Mouse (Mus musculus) liver (tissue): ENCODE measurements at regions not wholly inside any gene's neighbourhood (a gene's known extent, or its start where the extent isn't known, plus 50 kb on each side); places are given as distances from the start of the nearest gene placed in this dataset.
A peak's percentile ranks its signal among the peaks of the same experiment; 100 is the strongest.
"Not testable (repeated sequence)": the region's sequence is repeated elsewhere in the genome, so short reads cannot be mapped to it uniquely, and the experiment has no call there.

Experiments
- DNase-seq: peaks from one replicate; pipeline ENCODE4 v3.0.0-alpha.2; 2020; ENCODE audit warnings: mixed read lengths

DNA sequence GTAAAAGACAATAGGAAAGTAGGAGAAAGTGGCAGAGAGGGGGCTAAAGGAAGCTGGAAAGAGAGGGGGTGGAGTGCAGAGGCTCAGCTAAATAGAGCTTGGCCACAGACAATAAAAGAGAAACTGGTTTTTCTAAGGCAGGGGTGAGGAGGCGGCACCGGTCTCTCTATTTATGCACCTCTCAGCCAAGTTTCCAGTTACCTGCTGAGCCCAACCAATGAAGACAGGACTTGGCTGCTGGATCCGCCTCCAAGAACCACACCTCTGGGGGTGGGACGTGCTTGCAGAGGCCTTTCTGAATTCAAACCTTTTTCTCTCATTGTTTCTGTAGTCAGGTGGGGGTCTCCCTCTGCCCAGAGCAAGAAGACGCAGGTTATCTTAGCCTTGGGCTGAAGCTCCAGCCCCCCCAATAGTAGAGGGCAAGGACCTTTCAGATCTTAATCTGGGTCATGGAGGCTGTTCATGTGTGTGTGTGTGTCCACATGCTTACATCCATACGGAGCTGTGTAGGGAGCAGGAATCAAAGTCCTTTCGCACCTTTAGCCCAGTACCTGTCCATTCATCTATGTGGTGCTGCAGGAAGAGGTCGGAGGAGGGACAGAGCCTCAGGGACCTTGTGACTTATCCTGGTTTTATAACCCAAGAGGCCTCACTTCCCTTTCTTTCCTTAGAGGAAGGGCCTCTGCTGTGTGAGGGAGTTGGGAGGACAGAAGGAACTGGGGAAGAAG is 140.1 kb upstream of the Camk1g start:
- DNase-seq = no peak

DNA sequence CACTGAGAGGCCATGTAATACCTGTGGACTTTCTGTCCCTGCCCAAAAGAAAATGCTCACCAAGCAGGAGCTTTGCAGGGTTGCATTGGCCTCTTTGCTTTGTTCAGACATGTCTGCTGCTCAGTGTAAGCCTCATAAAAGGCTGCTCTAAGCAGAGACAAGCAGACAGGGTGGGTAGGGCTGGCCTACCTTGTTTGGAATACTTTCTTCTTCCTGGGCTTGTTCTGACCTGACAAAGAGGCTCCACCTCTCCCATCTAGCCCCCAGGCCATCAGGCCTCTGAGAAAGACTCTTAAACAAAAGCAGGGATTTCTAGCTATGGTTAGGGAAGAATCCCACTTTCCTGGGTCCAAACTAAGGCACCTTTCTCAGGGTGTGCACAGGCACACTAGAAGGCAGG is 138.2 kb upstream of the Camk1g start:
- no peak for DNase-seq

DNA sequence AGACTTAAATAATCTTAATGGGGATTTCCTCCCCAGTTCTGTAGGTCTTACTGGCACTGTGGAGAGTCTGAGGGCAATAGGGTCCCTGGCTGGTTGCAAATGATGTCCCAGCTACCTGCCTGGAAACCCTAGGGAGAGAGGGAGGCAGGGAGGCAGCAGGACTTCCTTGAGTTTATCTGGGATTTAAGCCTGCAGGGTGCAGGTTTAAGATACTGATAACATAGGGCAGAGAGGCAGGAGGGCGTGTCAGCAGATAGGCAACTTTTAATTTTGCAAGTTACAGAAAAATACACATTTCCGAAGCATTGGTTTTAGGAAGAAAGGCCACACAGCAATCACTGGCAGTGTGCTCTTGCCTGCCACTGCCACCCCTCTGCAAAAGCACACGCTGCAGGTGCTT is 136.9 kb upstream of the Camk1g start:
- no peak for DNase-seq

DNA sequence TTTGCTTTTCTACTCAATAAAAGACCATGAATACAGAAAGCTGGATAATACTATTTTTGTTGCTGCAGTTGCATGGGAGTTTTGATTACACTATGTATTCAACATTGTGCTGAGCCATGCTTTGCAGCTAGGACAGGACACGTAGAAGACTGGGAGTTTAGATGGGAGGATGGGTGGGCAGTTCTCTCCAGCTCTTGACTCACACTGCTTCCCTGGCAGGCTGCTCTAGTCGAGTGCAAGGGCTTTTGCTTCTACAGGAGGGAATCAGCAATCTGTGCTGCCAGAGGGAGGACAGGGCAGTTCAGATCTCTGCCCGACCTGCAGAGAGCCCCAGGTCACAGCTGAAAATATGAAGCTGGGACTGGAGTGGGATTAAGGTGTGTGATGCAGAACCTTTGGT is 135.3 kb upstream of the Camk1g start:
- no peak for DNase-seq

DNA sequence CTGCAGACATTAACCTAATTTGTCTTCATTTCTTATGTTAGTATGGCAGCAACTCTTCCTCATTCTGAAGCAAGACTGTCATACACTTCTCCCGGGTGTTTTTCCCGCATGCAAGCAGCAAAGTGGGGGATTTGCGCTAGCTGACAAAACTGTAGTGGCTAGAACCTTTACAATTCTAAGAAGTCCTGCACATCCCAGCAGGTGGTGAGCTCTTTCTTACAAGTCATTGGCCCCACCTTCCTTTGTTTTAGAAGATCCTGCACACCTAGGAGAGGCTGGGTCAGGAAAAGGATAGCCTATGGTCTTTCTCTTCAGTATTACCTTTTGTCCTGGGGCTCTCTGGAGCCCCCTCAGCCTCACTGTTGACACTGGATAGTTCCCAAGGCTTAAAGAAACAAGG is 134.5 kb upstream of the Camk1g start:
- DNase-seq = no peak

DNA sequence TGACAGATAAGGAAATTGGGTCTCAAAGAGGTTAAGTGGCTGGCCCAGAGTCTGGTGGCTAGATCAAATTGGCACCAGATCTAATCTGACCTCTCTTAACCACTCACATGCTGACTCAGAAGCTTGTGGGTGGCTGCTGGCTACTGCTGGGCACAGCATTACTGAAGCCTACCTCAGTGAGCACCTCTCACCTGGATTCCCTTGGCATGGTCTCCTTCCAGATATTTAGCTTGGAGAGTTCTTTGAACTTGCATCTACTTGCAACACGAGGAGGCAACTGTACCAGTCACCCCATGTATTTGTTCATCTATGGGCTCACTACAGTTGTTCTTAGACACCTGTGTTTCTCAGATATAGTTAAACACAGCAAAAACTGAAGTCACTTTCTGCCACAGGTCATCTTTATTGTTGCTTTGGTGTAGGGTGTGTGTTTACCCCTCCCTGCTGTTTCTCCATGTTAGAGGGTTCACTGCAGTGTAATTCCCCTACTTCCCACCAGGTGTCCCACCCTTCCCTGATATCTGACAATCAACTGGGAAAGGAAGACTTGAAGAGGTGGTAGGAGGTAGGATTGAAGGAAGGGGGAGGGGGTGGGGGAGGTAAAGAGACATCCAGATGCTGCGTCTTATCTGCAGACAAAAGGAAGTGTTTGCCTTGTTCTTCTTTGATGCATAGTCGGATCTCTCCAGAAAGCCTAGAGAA is 133.7 kb upstream of the Camk1g start:
- DNase-seq = peak; percentile 34

DNA sequence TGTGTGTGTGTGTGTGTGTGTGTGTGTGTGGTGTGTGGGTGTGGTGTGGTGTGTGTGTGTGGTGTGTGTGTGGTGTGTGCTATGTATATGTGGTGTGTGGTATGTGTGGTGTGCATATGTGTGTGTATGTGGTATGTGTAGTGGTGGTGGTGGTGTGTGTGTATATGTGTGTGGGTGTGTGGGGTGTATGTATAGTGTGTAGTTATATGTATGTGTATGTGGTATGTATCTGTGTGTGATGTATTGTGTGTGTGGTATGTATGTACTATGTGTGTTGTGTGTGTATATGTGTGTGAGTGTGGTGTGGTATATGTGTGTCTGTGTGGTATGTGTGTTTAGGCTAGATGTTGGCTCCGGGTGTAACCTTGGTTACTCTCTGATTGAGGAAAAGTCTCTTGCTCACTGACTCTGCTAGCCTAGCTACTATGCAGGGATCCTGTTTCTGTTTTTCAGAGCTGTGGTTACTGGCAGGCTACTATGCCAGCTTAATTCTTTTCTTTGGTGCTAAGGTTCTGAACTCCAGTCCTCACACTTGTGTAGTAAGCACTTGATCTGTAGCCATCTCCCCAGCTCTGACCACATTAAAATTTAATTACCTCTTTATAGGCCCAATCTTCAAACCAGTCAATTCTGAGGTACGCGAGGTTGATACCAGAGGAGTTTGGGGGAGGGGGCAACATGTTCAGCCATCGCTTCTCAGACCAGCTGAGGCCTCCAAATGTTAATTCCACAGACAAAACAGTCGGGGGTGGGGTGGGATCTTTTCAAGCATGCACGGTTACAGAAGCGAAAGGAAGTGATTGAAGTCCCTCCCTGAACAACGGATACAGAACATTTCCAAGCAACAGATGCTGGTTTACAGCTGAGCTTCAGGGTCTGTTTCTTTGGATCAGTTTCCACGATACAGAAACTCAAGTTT is 126.4 kb upstream of the Camk1g start:
- DNase-seq = no peak

DNA sequence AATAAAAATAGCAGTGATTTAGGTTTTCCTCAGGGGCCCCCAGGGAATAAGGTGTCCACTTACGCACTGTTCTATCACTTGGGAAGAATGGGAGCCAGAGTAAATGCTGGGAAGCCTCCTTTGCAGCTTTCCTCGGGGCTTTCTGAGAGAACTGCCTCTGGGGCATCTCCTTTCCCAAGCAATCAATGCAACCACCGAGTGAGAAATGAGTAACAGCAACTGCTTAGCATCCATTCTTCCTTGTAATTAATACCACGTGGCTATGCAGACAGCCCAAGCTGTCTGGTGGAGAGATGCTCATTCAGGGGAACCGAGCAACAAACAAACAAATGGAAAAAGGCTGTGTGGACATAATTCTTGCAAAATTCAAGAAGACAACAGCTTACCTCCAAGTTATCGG is 117.9 kb upstream of the Camk1g start:
- DNase-seq = no peak

DNA sequence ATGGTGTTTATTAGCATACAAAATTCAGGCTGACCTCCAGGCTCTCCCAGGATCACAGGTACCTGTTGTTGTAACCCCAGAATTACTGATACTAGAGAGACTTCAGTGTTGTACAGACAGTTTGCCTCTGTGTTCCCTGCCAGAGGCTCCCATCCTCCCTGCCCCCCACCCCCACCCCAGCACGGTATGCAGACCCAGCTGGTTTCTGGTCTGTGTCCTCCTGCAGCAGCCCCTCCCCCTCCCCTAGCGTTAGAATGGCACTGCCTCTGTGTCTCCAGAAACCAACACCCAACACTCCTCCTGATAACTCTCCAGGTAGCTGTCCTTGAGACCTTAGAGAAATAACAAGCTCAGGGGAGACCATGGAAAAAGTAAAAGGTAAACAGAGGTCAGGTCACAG is 116.6 kb upstream of the Camk1g start:
- DNase-seq = not testable (repeated sequence)

DNA sequence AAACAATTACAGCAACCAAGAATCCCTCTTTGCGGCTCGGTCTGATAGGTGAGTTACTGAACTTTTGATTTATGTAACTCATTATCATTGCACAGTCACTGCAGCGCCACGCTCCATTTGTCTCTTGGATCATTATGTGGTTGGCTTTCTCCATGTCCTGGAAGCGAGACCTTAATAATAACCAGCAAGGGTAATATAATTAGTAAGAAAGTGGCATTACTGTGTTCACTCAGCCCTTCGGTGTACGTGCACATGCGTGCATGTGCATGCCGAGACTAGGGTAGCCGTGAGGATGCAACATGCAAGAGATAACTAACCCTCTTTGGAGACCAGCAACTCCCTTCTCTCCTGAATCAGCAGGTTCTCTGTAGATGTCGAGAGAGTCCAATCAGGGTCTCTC is 114.9 kb upstream of the Camk1g start:
- DNase-seq = no peak

DNA sequence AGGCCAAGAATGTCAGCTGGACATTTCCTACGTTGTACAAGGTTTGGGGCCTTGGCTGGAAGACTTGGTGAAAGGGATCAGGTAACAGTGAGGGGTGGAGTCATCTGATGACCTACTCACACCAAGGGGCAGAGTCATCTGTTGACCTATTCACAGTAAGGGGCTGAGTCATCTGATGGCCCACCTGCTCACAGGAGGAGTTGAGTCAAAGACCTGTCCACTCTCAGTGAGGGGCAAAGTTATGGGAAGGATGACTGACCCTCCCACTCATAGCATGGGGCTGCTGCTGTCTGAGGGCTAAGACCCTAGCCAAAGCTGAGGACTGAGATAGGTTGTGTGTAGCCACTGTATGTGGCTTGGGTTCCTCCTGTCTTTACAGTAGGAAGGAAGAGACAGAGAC is 107.2 kb upstream of the Camk1g start:
- no peak for DNase-seq

DNA sequence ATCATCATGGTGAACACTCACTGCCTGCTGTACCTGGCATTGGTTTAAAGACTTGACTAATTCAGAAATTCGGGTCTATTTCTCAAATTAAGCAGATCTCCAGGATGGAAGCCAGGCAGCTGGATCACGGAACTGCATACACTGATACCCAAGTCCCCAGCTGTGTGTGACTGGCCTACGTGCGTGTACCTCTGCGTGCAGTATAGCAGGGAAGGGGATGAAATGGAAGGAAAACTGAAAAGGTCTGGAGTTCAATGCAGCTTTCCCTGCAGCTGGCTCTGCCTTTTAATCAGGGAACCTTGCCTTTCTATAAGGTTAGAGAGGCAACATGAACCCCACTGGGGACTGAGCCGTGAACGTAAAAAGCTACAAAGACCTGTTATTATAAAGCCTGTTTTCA is 106.7 kb upstream of the Camk1g start:
- no peak for DNase-seq

DNA sequence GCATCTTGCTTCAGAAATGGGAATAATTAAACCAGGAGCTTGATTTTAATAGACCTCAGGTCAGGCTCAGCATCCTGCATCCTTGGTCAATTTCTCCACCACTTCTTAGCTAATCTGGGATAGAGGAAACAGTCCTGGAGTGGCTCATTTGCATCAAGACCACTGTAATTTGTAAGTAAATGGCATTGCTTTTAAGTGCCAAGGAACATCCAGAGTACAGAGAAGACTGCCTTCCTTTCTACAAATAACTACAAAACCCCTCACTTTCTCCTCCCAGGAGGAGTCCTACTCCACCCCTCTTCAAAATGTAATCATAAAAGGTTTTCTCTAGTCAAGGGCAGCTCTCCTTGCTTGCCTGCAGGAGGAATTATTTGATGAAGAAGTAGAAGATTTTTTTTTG is 96.2 kb upstream of the Camk1g start:
- no peak for DNase-seq

DNA sequence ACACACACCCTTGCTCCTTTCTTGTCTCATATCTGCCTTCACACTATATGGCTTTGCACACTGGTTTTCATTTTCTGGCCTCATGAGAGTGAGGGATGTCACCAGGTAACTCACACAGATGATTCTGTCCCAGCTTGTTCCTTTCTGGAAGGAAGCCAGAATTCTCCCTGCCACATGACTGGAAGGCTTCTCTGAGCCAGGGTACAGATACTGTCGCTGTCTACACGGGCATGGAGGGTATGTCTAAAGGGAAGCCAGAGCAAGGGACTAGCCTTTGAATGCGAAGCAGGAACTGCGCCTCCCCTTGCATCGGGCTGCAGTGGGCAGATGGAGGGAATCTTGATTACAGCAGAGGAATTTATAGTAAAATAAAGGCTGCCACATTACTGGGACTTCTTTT is 89.6 kb upstream of the Camk1g start:
- DNase-seq = no peak

DNA sequence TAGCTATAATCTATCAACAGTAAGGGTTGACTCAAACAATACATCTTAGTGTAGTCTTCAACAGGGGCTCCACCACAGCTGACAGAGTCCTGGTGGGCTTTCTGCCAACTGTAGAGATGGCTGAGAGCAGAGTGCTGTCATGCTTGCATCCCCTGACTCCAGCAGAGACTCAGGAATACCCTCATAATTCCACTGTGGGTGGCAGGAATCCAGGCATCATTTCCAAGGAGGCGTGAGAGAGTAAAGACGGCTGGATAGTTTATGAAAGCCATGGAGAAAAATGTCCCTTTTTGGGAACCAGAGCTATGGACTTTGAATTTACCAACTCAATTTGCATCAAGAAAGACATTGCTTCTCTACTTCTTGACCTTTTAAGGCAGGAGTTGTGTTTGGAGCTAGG is 87.8 kb upstream of the Camk1g start:
- no peak for DNase-seq

DNA sequence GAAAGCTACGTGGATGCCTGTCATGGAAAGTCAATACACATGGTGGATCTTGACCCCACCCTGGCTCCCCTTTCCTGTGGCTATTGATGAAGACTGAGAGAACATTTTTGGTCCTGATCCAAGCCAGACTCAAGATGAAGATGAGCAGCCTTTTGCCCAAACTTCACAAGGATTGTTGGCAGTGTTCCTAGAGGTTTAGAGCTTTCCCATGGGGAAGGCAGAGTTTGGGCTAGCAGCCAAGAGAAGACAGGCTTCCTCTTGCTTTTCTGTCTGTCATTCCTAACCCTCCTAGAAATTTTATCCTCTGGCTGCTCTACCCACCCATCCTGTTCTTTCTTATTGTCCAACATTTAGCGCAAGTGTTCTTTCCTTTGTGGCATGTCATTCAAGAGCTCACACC is 83.6 kb upstream of the Camk1g start:
- DNase-seq = no peak

DNA sequence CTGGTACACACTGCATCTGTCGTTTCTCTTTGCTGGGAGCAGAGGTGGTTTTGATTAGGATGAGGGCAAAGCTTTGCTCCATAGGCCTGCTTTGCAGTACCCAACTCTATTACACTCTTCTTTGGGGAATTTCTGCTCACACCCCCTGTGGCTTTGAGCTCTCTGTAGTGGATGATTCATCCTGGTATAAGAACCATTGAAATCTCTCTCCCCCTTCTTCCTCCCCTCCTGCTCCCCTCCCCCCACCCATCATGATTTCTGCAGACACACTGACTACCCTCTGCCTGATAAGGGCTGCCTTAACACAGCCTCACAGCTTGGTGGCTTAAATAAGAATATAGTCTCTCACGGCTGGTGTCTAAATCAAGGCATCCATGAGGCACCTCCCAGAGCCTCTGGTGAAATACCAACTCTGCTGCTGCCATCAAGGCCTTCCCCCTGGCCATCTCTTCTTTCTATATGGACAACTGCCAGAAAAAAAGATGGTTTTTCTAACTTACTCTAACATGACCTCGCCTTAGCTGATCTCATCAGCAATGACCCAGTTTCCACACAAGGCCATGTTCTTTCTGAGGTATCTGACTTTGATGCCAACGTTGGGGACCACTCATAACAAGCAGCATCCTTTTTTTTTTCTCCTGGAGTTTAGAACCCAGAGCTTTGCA is 81.5 kb upstream of the Camk1g start:
- DNase-seq = no peak

DNA sequence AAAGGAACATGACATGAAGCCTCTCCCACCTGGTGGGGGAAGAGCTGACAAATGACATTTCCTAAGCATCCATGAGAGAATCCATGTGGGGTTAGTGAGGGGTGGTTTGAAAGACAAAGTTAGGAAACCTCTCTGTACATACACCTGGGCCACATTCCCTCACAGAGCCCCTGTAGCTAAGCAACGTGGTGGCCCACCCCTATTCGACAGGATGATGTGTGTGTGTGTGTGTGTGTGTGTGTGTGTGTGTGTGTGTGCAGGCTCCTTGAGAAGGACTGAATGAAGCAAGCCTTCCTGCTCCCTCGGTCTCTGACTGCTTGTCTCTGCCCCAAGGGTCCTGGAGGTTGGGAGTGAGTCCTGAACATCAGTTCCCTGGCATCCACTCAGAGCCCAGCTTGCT is 80.7 kb upstream of the Camk1g start:
- no peak for DNase-seq

DNA sequence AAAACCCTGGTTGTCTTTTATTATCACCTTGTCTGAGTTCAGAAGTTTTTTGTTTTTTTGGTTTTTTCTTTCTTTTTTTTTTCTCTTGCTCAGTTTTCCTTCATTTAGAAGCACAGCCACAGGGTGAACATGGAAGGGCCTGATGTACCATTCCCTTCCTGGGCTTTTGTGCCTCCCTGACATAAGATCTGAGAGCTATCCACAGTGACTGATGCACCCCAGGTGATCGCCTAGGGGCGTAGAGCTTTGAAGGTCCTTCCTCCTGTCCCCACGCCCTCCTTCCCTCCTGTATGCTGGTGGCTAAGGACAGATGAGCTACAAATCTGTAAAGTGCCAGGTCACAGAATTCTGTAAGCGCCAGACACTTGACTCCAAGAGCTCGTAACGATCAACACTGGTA is 80.1 kb upstream of the Camk1g start:
- DNase-seq = no peak

DNA sequence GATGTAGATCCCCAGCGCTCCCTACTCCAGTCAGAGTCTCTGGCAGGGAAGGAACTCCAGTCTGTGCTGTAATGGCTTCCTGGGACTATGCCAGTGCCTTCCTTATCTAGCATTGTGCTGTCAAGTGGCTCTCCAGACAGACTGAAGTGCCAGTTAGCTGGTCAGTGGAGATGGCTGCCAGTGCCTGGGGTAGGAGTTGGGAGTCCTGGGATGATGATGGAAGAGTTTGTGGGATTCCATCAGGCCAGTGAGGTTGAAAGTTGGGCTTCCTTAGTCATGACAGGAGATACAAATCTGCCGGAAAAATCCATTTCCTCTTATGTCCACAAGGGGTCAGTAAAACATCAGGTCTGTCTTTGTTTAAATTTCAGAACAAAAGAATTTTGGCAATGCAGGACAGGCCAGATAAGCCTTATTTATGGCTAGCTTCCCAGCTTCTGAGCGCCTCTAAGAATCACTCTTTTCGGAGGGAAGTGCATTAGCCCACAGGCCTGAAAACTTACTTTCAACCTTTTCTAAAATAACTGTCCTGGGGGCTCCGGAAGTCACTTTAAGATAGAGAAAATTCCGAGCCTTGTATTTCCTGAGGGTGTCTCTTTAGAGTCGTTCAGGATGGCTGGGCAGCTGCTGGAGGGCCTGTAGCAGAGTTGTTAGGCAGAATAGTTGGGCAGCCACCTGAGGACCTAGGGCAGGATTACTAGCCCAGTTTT is 79.5 kb upstream of the Camk1g start:
- no peak for DNase-seq

DNA sequence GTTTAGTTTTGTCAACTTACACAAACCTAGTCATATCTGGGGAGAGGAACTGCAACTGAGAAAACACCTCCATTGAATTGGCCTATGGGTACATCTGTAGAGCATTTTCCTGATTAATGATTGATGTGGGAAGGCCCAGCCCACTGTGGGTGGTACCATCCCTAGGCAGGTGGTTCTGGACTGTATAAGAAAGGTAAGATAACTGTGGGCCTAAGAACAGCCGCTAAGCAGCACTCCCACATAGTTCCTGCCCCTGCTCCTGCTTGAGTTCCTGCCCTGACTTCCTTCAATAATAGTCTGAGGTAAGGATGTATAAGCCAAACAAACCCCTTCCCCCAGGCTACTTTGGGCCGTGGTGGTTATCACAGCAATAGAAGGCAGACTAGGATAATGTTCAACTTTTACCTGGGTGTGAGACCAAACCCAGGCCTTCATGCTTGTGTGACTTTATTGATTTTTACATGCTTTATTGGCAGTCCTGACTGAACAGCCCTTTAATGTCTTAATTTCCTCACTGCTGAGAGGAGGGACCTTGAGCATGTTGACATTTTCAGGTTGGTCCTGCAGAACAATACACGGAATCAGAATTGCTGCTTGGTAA is 78.8 kb upstream of the Camk1g start:
- DNase-seq = no peak

DNA sequence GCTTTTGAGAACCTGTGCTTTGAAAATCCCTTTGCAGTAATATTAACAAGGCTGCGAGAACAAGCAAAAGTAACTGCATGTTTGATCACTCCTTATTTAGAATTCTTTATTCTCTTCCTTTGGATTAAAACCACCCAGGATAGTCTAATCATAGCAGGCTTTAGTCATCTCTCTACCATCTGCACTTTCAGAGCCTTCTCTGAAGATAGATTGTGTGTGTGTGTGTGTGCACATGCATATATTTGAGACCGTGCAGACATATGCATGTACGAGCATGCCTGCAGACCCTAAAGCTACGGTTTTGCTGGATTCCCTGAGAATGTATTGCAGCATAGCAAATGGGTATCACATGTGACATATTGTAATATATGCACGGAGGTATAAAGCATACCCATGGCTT is 77.5 kb upstream of the Camk1g start:
- DNase-seq = no peak
